Mouse (Mus musculus) heart, postnatal 25 days (tissue): ENCODE results near the gene St6galnac5. TPM values are rescaled to one million over a fixed set of nuclear protein-coding genes. Genes with fewer than 3 reads are reported as not detected.

Experiments
- DNase-seq: peaks from one replicate; pipeline ENCODE4 v3.0.0; 2022; ENCODE audit warnings: low spot score
- intact Hi-C: fragments of 180-260 bp; cut with DNase I; formaldehyde crosslinking; loops from one replicate; pipeline ENCODE4 v1.15.1; 2025
- total RNA-seq, 2 experiments: library from RNA; stranded (reverse); gene quantifications; 2 replicates each; pipeline ENCODE4 v1.2.3; 2021

The St6galnac5 gene
- total RNA-seq, 2 experiments from 2014 or later, result not detected

GRCm38 (mm10) chr3:152880121-152880835 lies 101.8 kb downstream of the St6galnac5 start:
- no peak for DNase-seq

GRCm38 (mm10) chr3:152875723-152876290 lies 106.2 kb downstream of the St6galnac5 start:
- intact Hi-C loops, result no loop called here
- DNase-seq, result no peak

More at GRCm38 (mm10) chr3:152880121-152880835, 101.8 kb downstream of the St6galnac5 start:
- intact Hi-C loops, result no loop called here

- intact Hi-C loops, result no loop called here
- no peak for DNase-seq
Observed at GRCm38 (mm10) chr3:152874431-152875355, 107.4 kb downstream of the St6galnac5 start.

GRCm38 (mm10) chr3:152872596-152872995 lies 109.5 kb downstream of the St6galnac5 start:
- DNase-seq, result no peak
- intact Hi-C loops, result no loop called here

- intact Hi-C loops, result no loop called here
Observed at GRCm38 (mm10) chr3:152872054-152872453, 110.0 kb downstream of the St6galnac5 start.

GRCm38 (mm10) chr3:152867654-152868525 lies 114.2 kb downstream of the St6galnac5 start:
- intact Hi-C loops, result no loop called here
- DNase-seq, result no peak

More at GRCm38 (mm10) chr3:152872054-152872453, 110.0 kb downstream of the St6galnac5 start:
- DNase-seq, result no peak

- DNase-seq, result no peak
- intact Hi-C loops, result no loop called here
Observed at GRCm38 (mm10) chr3:152866035-152866965, 115.7 kb downstream of the St6galnac5 start.

GRCm38 (mm10) chr3:152861978-152862377 lies 120.1 kb downstream of the St6galnac5 start:
- DNase-seq, result no peak
- intact Hi-C loops, result no loop called here

- intact Hi-C loops, result no loop called here
- DNase-seq, result no peak
Observed at GRCm38 (mm10) chr3:152861450-152861849, 120.6 kb downstream of the St6galnac5 start.

GRCm38 (mm10) chr3:152856095-152856494 lies 126.0 kb downstream of the St6galnac5 start:
- no peak for DNase-seq
- intact Hi-C loops, result no loop called here

- DNase-seq, result no peak
- intact Hi-C loops, result no loop called here
Observed at GRCm38 (mm10) chr3:152855006-152855614, 126.9 kb downstream of the St6galnac5 start.

- intact Hi-C loops, result no loop called here
- no peak for DNase-seq
Observed at GRCm38 (mm10) chr3:152843925-152844324, 138.1 kb downstream of the St6galnac5 start.

GRCm38 (mm10) chr3:152842648-152843047 lies 139.4 kb downstream of the St6galnac5 start:
- intact Hi-C loops, result no loop called here
- no peak for DNase-seq

GRCm38 (mm10) chr3:152841264-152841663 lies 140.8 kb downstream of the St6galnac5 start:
- intact Hi-C loops, result no loop called here

GRCm38 (mm10) chr3:152837938-152838337 lies 144.1 kb downstream of the St6galnac5 start:
- intact Hi-C loops, result no loop called here
- no peak for DNase-seq

More at GRCm38 (mm10) chr3:152841264-152841663, 140.8 kb downstream of the St6galnac5 start:
- DNase-seq, result no peak

GRCm38 (mm10) chr3:152837407-152837806 lies 144.6 kb downstream of the St6galnac5 start:
- DNase-seq, result no peak
- intact Hi-C loops, result no loop called here

GRCm38 (mm10) chr3:152832436-152832835 lies 149.6 kb downstream of the St6galnac5 start:
- DNase-seq, result no peak
- intact Hi-C loops, result no loop called here

GRCm38 (mm10) chr3:152831974-152832373 lies 150.1 kb downstream of the St6galnac5 start:
- DNase-seq, result no peak
- intact Hi-C loops, result no loop called here
